Mouse (Mus musculus) liver, embryonic 14.5 days (tissue): ENCODE data around the gene Cog2. TPM values are rescaled to one million over a fixed set of nuclear protein-coding genes. Genes with fewer than 3 reads are reported as not detected.

Source experiments
- ATAC-seq: fragments of 200-750 bp; cut with Nextera tagmentation; 2 replicates; pipeline ENCODE4 v1.8.0; 2017; ENCODE audit warnings: moderate number of reproducible peaks, mild to moderate bottlenecking, moderate library complexity; ENCODE audit not compliant: insufficient read depth
- DNase-seq, 3 experiments: peaks; one replicate each; pipeline ENCODE4 v3.0.0-alpha.2; 2012 to 2013; ENCODE audit warnings: low read depth in 3 of 3, low spot score in 3 of 3
- H3K27ac ChIP-seq: fragments of 300-500 bp; sonication (generic); 2 replicates; pipeline ENCODE4 v1.5.1; 2014; ENCODE audit warnings: moderate library complexity, mild to moderate bottlenecking, control low read depth, inconsistent platforms
- H3K27me3 ChIP-seq: fragments of 300-500 bp; sonication (generic); 2 replicates; pipeline ENCODE4 v1.6.1; 2014; ENCODE audit warnings: mild to moderate bottlenecking, low read length, moderate library complexity; ENCODE audit not compliant: control insufficient read depth, insufficient read depth
- H3K36me3 ChIP-seq: fragments of 300-500 bp; sonication (generic); replicated peaks from 2 replicates; pipeline ENCODE4 v1.6.1; 2014; ENCODE audit warnings: low read depth; ENCODE audit not compliant: control insufficient read depth, insufficient read depth
- H3K4me1 ChIP-seq, 2 experiments: fragments of 200-500 bp in 1 of 2; fragments of 300-500 bp in 1 of 2; sonication (generic) in 1 of 2; replicated peaks; 2 replicates each; pipeline ENCODE4 v1.6.1; 2012 to 2014; ENCODE audit warnings: antibody characterized with exemption in 1 of 2, inconsistent platforms in 1 of 2, low read length in 1 of 2; ENCODE audit not compliant: control insufficient read depth in 2 of 2, insufficient read depth in 2 of 2
- H3K4me2 ChIP-seq: fragments of 300-500 bp; sonication (generic); 2 replicates; pipeline ENCODE4 v1.6.1; 2014; ENCODE audit warnings: low read depth, mild to moderate bottlenecking, control low read depth, moderate library complexity
- H3K4me3 ChIP-seq, 2 experiments: fragments of 200-500 bp in 1 of 2; fragments of 300-500 bp in 1 of 2; sonication (generic) in 1 of 2; 2 replicates each; pipeline ENCODE4 v1.5.1; 2012 to 2014; ENCODE audit warnings: low read depth in 2 of 2, low read length in 2 of 2, mild to moderate bottlenecking in 2 of 2, control low read depth in 1 of 2, inconsistent platforms in 1 of 2, moderate library complexity in 1 of 2; ENCODE audit not compliant: insufficient read depth in 1 of 2
- H3K9ac ChIP-seq: fragments of 300-500 bp; sonication (generic); replicated peaks from 2 replicates; pipeline ENCODE4 v1.6.1; 2014; ENCODE audit warnings: mild to moderate bottlenecking, control low read depth, moderate library complexity
- H3K9me3 ChIP-seq: fragments of 300-500 bp; sonication (generic); 2 replicates; pipeline ENCODE4 v1.6.1; 2016; ENCODE audit warnings: low read length, mixed read lengths; ENCODE audit not compliant: control insufficient read depth
- CTCF ChIP-seq: IDR thresholded peaks from 2 replicates; pipeline ENCODE4 v1.5.1; 2016; ENCODE audit warnings: antibody characterized with exemption, low read depth, control low read depth
- EP300 ChIP-seq: IDR thresholded peaks from 2 replicates; pipeline ENCODE4 v1.6.1; 2016; ENCODE audit warnings: antibody characterized with exemption, low read depth
- WGBS: fragments of 180-500 bp; shearing (Covaris S2); extraction: QIAGEN DNeasy Blood & Tissue Kit; methylation state at CpG from one replicate; pipeline ENCODE4 v1.1.7; 2014; ENCODE audit not compliant: insufficient replicate concordance; 5-methylcytosine and 5-hydroxymethylcytosine counted together
- polyA plus RNA-seq, 2 experiments: library from polyadenylated mRNA; depleted of rRNA in 1 of 2; stranded (reverse) in 1 of 2; unstranded in 1 of 2; fragments of >200 nt; fragmentation: Nextera tagmentation in 1 of 2; extraction: Ambion mirVana in 1 of 2; gene quantifications; 2 replicates each; pipeline versions ENCODE4 v1.2.1 to v1.2.3; 2012 to 2014

Gene Cog2
- polyA plus RNA-seq, 2 experiments, result 10.0 to 15.0 TPM

DNA sequence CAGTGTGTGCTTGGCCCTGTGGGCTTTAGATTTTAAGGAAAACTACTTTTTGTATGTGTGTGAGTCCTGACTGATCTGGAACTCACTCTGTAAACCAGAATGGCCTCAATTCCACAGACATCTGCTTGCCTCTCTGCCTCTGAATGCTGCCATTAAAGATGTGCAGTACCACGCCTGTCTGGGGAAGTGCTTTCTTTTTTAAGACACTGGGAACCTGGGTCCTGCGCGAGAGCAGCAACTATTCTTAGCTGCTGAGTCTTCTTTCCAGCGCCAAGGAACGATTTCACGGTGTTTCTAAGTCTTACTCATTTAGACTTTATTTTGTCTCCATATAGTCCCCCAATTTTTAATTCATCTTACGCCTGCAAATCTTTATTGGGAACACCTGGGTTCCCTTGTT is 26.2 kb downstream of the Cog2 start:
- DNase-seq, result no peak
- no peaks in the 10 kb centered on the region for H3K4me1 ChIP-seq
- no peak overlapping the region for H3K4me2 ChIP-seq
- WGBS, result 78% methylated on average over 7 of the region's 7 CpGs
- H3K4me3 ChIP-seq, result no peak overlapping the region
- peaks cover 36% of the 10 kb centered on the region for H3K36me3 ChIP-seq
- no peak overlapping the region for H3K9ac ChIP-seq
- no peak for ATAC-seq
- H3K27me3 ChIP-seq, result no peaks in the 10 kb centered on the region
- H3K9me3 ChIP-seq, result no peaks in the 10 kb centered on the region
- no peak for TF ChIP-seq EP300
- TF ChIP-seq CTCF, result no peak
- H3K27ac ChIP-seq, result no peak overlapping the region

DNA sequence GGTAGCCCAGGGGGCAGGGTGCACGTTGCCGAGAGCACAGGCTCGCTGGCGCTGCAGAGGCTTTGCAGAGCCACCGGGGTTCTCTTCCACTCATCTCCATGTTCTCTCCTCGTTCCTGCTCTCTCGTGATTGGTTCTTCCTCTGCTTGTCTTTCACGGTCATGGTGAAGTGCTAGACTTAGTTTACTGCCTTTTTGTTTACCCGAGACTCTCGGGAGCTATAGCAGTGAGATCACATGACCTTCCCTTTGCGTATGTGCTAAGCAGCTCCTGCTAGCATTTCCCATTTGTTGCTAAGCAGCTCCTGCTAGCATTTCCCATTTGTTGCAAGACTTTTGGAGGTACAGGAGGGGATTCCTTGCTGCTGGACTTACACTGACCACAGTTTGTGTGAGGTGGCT is 26.7 kb downstream of the Cog2 start:
- Histone ChIP-seq H3K9ac (no peak overlapping the region), H3K27me3 (no peaks in the 10 kb centered on the region), H3K27ac (no peak overlapping the region), H3K4me2 (no peak overlapping the region), H3K9me3 (no peaks in the 10 kb centered on the region), H3K36me3 (peaks cover 34% of the 10 kb centered on the region), H3K4me1 (no peaks in the 10 kb centered on the region), H3K4me3 (no peak overlapping the region)
- WGBS, result 75% methylated on average over 11 of the region's 11 CpGs
- DNase-seq (no peak), ATAC-seq (no peak)
- TF ChIP-seq CTCF (no peak), EP300 (no peak)

DNA sequence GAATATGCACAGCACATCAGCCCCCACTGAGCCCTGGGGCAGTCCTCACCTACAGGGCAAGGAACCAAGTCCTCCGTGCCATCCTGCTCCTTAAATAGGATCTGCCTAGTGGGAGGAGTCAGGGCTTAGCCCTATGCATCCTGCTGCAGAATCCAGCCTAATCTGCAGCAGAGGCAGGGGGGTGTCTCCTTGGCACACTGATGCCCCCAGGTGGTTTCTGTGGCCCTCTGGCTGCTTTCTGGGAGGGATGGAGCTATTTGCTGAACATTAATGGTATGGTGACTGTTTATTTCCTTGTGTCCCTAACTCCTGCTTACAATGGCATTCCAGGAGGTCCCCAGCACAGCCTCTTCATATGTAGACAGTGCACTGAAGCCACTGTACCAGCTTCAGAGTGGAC is 27.6 kb downstream of the Cog2 start:
- no peak for TF ChIP-seq EP300
- TF ChIP-seq CTCF, result no peak
- DNase-seq (no peak), ATAC-seq (no peak)
- Histone ChIP-seq H3K27me3 (no peaks in the 10 kb centered on the region), H3K36me3 (peaks cover 32% of the 10 kb centered on the region), H3K4me2 (no peak overlapping the region), H3K4me3 (no peak overlapping the region), H3K9me3 (no peaks in the 10 kb centered on the region), H3K9ac (no peak overlapping the region), H3K4me1 (no peaks in the 10 kb centered on the region), H3K27ac (no peak overlapping the region)
- WGBS, result 72% methylated on average over 1 of the region's 1 CpGs

DNA sequence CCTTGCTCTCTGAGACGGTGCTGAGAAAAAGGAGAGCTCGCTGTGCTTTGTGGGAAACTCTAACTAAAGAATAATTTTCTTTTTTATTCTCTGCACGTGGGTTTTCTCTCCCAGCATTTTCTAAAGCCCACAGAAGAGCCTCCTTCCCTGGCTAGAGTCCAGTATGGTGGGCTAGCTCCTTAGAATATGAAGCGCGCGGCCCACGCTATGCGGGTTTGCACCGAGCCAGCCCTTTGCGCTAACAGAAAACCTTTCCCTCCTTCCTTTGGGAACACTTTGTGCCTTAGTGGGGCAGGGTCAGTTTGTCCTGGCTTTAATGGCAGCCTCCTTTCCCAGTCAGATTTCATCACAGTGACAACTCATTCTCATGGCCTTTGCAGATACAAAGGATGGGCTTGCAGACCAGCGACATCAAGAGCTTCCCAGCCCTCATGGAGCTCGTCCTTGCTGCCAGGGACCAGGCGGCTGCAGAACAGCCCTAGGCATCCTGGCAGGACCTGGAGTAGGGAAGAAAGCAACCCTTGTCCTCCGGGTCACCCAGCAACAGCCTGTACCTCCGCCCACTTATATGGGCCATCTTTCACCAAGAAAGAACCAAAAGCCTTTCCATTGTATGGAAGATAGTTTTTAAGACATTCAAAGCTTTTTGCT is 30.6 kb downstream of the Cog2 start:
- Histone ChIP-seq H3K4me2 (no peak overlapping the region), H3K36me3 (peaks cover 19% of the 10 kb centered on the region), H3K9me3 (no peaks in the 10 kb centered on the region), H3K4me3 (no peak overlapping the region), H3K9ac (no peak overlapping the region), H3K27ac (no peak overlapping the region), H3K4me1 (no peaks in the 10 kb centered on the region), H3K27me3 (no peaks in the 10 kb centered on the region)
- ATAC-seq (no peak), DNase-seq (no peak)
- TF ChIP-seq EP300 (no peak), CTCF (no peak)
- WGBS, result 79% methylated on average over 15 of the region's 15 CpGs

DNA sequence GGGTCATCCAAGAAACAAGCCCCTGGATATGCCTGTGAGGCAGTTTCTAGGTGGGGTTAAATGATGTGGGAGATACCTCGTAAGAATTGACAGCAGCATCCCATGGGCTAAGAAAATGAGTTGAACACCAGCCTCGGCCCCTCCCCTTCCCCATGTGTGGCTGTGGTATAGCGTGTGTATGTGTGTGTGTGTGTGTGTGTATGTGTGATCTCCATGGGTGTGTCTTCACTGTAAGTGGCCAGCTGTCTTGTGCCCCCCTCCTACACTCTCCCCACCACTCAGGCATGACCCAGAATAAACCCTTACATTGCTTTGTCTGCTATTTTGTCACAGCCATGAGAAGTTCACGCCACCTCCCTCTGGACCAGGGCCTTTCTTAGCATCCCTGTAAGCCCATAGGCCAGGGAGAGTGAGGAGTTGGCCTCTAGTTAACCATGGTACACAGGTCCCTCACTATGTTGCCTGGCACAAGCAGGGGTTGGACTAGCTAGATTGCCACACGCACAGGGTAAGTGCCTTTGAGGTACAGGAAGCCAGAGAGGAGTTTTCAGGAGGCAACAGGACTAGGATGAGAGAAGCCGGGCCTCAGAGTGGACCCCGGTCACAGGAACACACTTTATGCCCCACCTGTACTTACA is 34.7 kb downstream of the Cog2 start:
- 65% methylated on average over 7 of the region's 7 CpGs for WGBS
- no peak for ATAC-seq
- H3K9me3 ChIP-seq, result no peaks in the 10 kb centered on the region

More for the DNA sequence above, 34.7 kb downstream of the Cog2 start:
- H3K4me2 ChIP-seq, result no peak overlapping the region
- H3K4me3 ChIP-seq, result no peak overlapping the region
- TF ChIP-seq CTCF (no peak), EP300 (no peak)
- H3K4me1 ChIP-seq, result no peaks in the 10 kb centered on the region
- H3K36me3 ChIP-seq, result peaks cover 8% of the 10 kb centered on the region; the same call in 1 of the 2 replicates
- no peak overlapping the region for H3K9ac ChIP-seq
- no peak for DNase-seq
- H3K27ac ChIP-seq, result no peak overlapping the region
- no peaks in the 10 kb centered on the region for H3K27me3 ChIP-seq
